In the genomic region with DNA sequence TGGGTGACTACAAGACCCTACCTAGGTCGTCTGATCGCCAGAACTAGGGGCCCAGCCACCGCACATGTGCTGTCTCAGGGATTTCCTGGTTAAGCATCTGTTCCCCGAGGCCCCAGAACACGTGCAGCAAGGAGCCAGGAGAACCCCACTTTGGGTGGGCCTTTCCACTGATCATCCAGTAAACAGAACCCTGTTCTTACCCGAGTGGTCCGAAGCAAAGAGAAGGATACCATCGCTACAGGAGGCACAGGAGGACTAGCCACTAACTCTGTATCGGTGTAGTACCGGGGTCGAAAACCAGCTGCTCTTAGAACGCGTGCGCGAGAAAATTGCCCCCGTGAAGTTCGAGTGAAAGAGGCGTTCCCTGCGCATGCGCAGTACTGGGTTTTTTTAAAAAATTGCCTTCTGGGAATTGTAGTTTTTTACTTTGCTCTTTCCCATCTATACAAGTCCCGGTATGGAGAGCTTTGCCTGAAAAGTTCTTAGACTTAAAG, we compare ENCODE assay signal across 8 mouse cellular contexts. TPM values are rescaled to one million over a fixed set of nuclear protein-coding genes. Genes with fewer than 3 reads are reported as not detected.
DNase-seq lines count a peak whose midpoint lies in the region; ATAC-seq and TF ChIP-seq lines count a peak whose summit lies in the region.

Gene Shmt2 (minus strand): TSS at position 357 of the 494 bp plus-strand sequence.

- peak; percentile 39 for ATAC-seq in megakaryocyte, adult 5-6 weeks (ENCODE audit: poor library complexity, severe bottlenecking)

- peak within 1 kb of the TSS; percentile 71 for H3K4me3 ChIP-seq in left cerebral cortex, adult 2 months

- peak; percentile 75 to 76 for DNase-seq in adrenal gland, adult 18-20 months (ENCODE audit: low spot score in 2 of 2)
- DNase-seq in embryo, embryonic 10 days (ENCODE audit: low spot score): peak; percentile 94
- peak; percentile 81 for DNase-seq in gastrocnemius, postnatal 10 days
- DNase-seq in hindlimb bud, embryonic 11.5 days (ENCODE audit: extremely low spot score, low read depth, low spot score): peak; percentile 98
- peak; percentile 81 to 86 for DNase-seq in left cerebral cortex, adult 2 months (ENCODE audit: extremely low spot score in 1 of 2, low spot score in 2 of 2)
- peak; percentile 88 to 89 for DNase-seq in right cerebral cortex, adult 2 months (ENCODE audit: low spot score in 2 of 2)
- peak; percentile 76 for DNase-seq in urinary bladder, postnatal 25 days (ENCODE audit: low spot score)

- TF ChIP-seq CTCF in left cerebral cortex, adult 2 months (IDR thresholded peaks at IDR 0.05): no peak

- no peak within 1 kb of the TSS for H3K27ac ChIP-seq in left cerebral cortex, adult 2 months

- intact Hi-C loops in left cerebral cortex, adult 2 months (cut with DNase I): loop anchor here (10.0 kb wide), 1 partner anchor 493 kb away; the partner anchor contains the start of gene Prim1

RNA-seq across cellular contexts. Expression of gene Shmt2, which starts in this region (rescaled TPM):
- total RNA-seq in adrenal gland, adult 18-20 months (2021): 10 to 100 TPM; 38.6 to 46.5 TPM
- 10 to 100 TPM; 30.5 to 33.4 TPM for total RNA-seq in gastrocnemius, postnatal 10 days (2021)
- 10 to 100 TPM; 24.1 to 26.0 TPM for total RNA-seq in left cerebral cortex, adult 2 months (2021)
- 31.3 and 31.9 TPM in 2 replicates for total RNA-seq in megakaryocyte, adult 5-6 weeks (2015)
- 27.8 and 33.1 TPM in 2 replicates for total RNA-seq in megakaryocyte, adult 5-6 weeks (2017)
